Mouse (Mus musculus): ENCODE data around the gene Hook2. TPM values are rescaled to one million over a fixed set of nuclear protein-coding genes. Genes with fewer than 3 reads are reported as not detected.

The Hook2 gene
- polyA plus RNA-seq (2015; fragmentation: Nextera tagmentation; extraction: Ambion mirVana), result 26.9 and 28.8 TPM in 2 replicates

GRCm38 (mm10) chr8:84990349-84990748 is at the start of gene Hook2:
TSS of gene Hook2 (plus strand) at chr8:84990603.
- Histone ChIP-seq H3K4me2 (peak within 1 kb of the TSS; percentile 91), H3K4me1 (peaks cover 26% of the 10 kb centered on the region)
- WGBS, result 0% methylated on average over 28 of the region's 28 CpGs

GRCm38 (mm10) chr8:84943699-84944098 is 46.7 kb upstream of the Hook2 start:
- ATAC-seq (ENCODE audit: insufficient number of reproducible peaks, low FRiP score, low TSS enrichment, low read depth), result no peak
- no peaks in the 10 kb centered on the region for H3K9me3 ChIP-seq
- no peak overlapping the region for H3K4me3 ChIP-seq
- no peaks in the 10 kb centered on the region for H3K36me3 ChIP-seq
- H3K4me2 ChIP-seq, result no peak overlapping the region
- H3K9ac ChIP-seq, result no peak overlapping the region
- H3K27ac ChIP-seq, result no peak overlapping the region
- H3K4me1 ChIP-seq, result peaks cover 16% of the 10 kb centered on the region
- WGBS, result 22% methylated on average over 4 of the region's 4 CpGs
- H3K27me3 ChIP-seq, result peaks cover 80% of the 10 kb centered on the region

More at GRCm38 (mm10) chr8:84990349-84990748, at the start of gene Hook2:
- peak within 1 kb of the TSS; percentile 61 for H3K4me3 ChIP-seq
- ATAC-seq (ENCODE audit: insufficient number of reproducible peaks, low FRiP score, low TSS enrichment, low read depth), result peak; percentile 87
- peaks cover 4% of the 10 kb centered on the region; the same call in 1 of the 2 replicates for H3K36me3 ChIP-seq
- peaks cover 15% of the 10 kb centered on the region for H3K27me3 ChIP-seq
- H3K9ac ChIP-seq, result peak within 1 kb of the TSS; percentile 58
- no peaks in the 10 kb centered on the region for H3K9me3 ChIP-seq
- peak within 1 kb of the TSS; percentile 84 for H3K27ac ChIP-seq

GRCm38 (mm10) chr8:84944478-84945160 is 45.8 kb upstream of the Hook2 start:
- Histone ChIP-seq H3K9me3 (no peaks in the 10 kb centered on the region), H3K4me2 (no peak overlapping the region), H3K27me3 (peaks cover 75% of the 10 kb centered on the region), H3K27ac (no peak overlapping the region), H3K4me3 (no peak overlapping the region), H3K36me3 (no peaks in the 10 kb centered on the region), H3K4me1 (peaks cover 16% of the 10 kb centered on the region), H3K9ac (no peak overlapping the region)
- ATAC-seq (ENCODE audit: insufficient number of reproducible peaks, low FRiP score, low TSS enrichment, low read depth), result no peak
- 3% methylated on average over 26 of the region's 26 CpGs for WGBS

GRCm38 (mm10) chr8:84945235-84945632 is 45.2 kb upstream of the Hook2 start:
- H3K9ac ChIP-seq, result no peak overlapping the region
- no peak for ATAC-seq (ENCODE audit: insufficient number of reproducible peaks, low FRiP score, low TSS enrichment, low read depth)
- H3K4me1 ChIP-seq, result peaks cover 16% of the 10 kb centered on the region
- no peak overlapping the region for H3K27ac ChIP-seq
- peak overlapping the region; percentile 43; the same call in 1 of the 2 replicates for H3K4me3 ChIP-seq
- no peaks in the 10 kb centered on the region for H3K36me3 ChIP-seq
- H3K9me3 ChIP-seq, result no peaks in the 10 kb centered on the region
- H3K27me3 ChIP-seq, result peaks cover 79% of the 10 kb centered on the region
- peak overlapping the region; percentile 84; the same call in 1 of the 2 replicates for H3K4me2 ChIP-seq
- WGBS, result 5% methylated on average over 11 of the region's 11 CpGs

- Histone ChIP-seq H3K4me3 (peak overlapping the region; percentile 43), H3K9me3 (no peaks in the 10 kb centered on the region), H3K27ac (no peak overlapping the region), H3K4me2 (peak overlapping the region; percentile 84), H3K9ac (no peak overlapping the region), H3K36me3 (no peaks in the 10 kb centered on the region), H3K27me3 (peaks cover 81% of the 10 kb centered on the region), H3K4me1 (peaks cover 16% of the 10 kb centered on the region)
- under 1% methylated on average over 44 of the region's 67 CpGs for WGBS
- no peak for ATAC-seq (ENCODE audit: insufficient number of reproducible peaks, low FRiP score, low TSS enrichment, low read depth)
Observed at GRCm38 (mm10) chr8:84945633-84946527, 44.5 kb upstream of the Hook2 start.

- 13% methylated on average over 17 of the region's 17 CpGs for WGBS
- Histone ChIP-seq H3K9me3 (no peaks in the 10 kb centered on the region), H3K27me3 (peaks cover 81% of the 10 kb centered on the region), H3K36me3 (no peaks in the 10 kb centered on the region), H3K4me2 (peak within 1 kb of the TSS; percentile 84), H3K27ac (no peak within 1 kb of the TSS), H3K9ac (no peak within 1 kb of the TSS), H3K4me3 (peak within 1 kb of the TSS; percentile 43), H3K4me1 (peaks cover 16% of the 10 kb centered on the region)
- ATAC-seq (ENCODE audit: insufficient number of reproducible peaks, low FRiP score, low TSS enrichment, low read depth), result no peak
Observed at GRCm38 (mm10) chr8:84946528-84947240, 43.7 kb upstream of the Hook2 start, which contains the start of gene Rtbdn. TSS of gene Rtbdn (plus strand) at chr8:84946991.

GRCm38 (mm10) chr8:84947241-84947545 is 43.2 kb upstream of the Hook2 start:
- Histone ChIP-seq H3K4me3 (no peak overlapping the region), H3K9ac (no peak overlapping the region), H3K9me3 (no peaks in the 10 kb centered on the region), H3K36me3 (no peaks in the 10 kb centered on the region), H3K27me3 (peaks cover 83% of the 10 kb centered on the region), H3K4me1 (peaks cover 16% of the 10 kb centered on the region), H3K27ac (no peak overlapping the region), H3K4me2 (no peak overlapping the region)
- 10% methylated on average over 9 of the region's 9 CpGs for WGBS
- no peak for ATAC-seq (ENCODE audit: insufficient number of reproducible peaks, low FRiP score, low TSS enrichment, low read depth)

- WGBS, result 21% methylated on average over 12 of the region's 12 CpGs
- peaks cover 74% of the 10 kb centered on the region for H3K27me3 ChIP-seq
Observed at GRCm38 (mm10) chr8:84949753-84950152, 40.6 kb upstream of the Hook2 start.

GRCm38 (mm10) chr8:84952612-84953255 is 37.7 kb upstream of the Hook2 start:
- peaks cover 47% of the 10 kb centered on the region for H3K27me3 ChIP-seq
- no peak overlapping the region for H3K9ac ChIP-seq
- H3K4me3 ChIP-seq, result no peak overlapping the region
- H3K27ac ChIP-seq, result no peak overlapping the region
- H3K9me3 ChIP-seq, result no peaks in the 10 kb centered on the region
- WGBS, result 4% methylated on average over 18 of the region's 18 CpGs
- ATAC-seq (ENCODE audit: insufficient number of reproducible peaks, low FRiP score, low TSS enrichment, low read depth), result no peak
- H3K4me1 ChIP-seq, result peaks cover 5% of the 10 kb centered on the region
- 0 out of 2 replicates have a peak overlapping the region, but pooled peaks have one; percentile 14 for H3K4me2 ChIP-seq
- peaks cover 10% of the 10 kb centered on the region for H3K36me3 ChIP-seq

More at GRCm38 (mm10) chr8:84949753-84950152, 40.6 kb upstream of the Hook2 start:
- ATAC-seq (ENCODE audit: insufficient number of reproducible peaks, low FRiP score, low TSS enrichment, low read depth), result no peak
- H3K9ac ChIP-seq, result no peak overlapping the region
- H3K4me2 ChIP-seq, result no peak overlapping the region
- H3K9me3 ChIP-seq, result no peaks in the 10 kb centered on the region
- no peak overlapping the region for H3K27ac ChIP-seq
- no peak overlapping the region for H3K4me3 ChIP-seq
- H3K36me3 ChIP-seq, result no peaks in the 10 kb centered on the region
- H3K4me1 ChIP-seq, result peaks cover 17% of the 10 kb centered on the region

GRCm38 (mm10) chr8:84956768-84957167 is 33.6 kb upstream of the Hook2 start:
- Histone ChIP-seq H3K4me1 (peaks cover 5% of the 10 kb centered on the region), H3K9me3 (no peaks in the 10 kb centered on the region), H3K36me3 (peaks cover 31% of the 10 kb centered on the region), H3K27me3 (peaks cover 16% of the 10 kb centered on the region), H3K27ac (no peak overlapping the region), H3K4me2 (no peak overlapping the region), H3K9ac (no peak overlapping the region), H3K4me3 (no peak overlapping the region)
- 49% methylated on average over 2 of the region's 2 CpGs for WGBS
- ATAC-seq (ENCODE audit: insufficient number of reproducible peaks, low FRiP score, low TSS enrichment, low read depth), result no peak

GRCm38 (mm10) chr8:84959811-84960210 is 30.6 kb upstream of the Hook2 start:
- H3K27me3 ChIP-seq, result no peaks in the 10 kb centered on the region
- H3K4me1 ChIP-seq, result peaks cover 1% of the 10 kb centered on the region
- H3K4me3 ChIP-seq, result no peak overlapping the region
- no peak overlapping the region for H3K9ac ChIP-seq
- 91% methylated on average over 7 of the region's 7 CpGs for WGBS
- ATAC-seq (ENCODE audit: insufficient number of reproducible peaks, low FRiP score, low TSS enrichment, low read depth), result no peak
- no peaks in the 10 kb centered on the region for H3K9me3 ChIP-seq
- no peak overlapping the region for H3K4me2 ChIP-seq
- H3K36me3 ChIP-seq, result peaks cover 34% of the 10 kb centered on the region
- H3K27ac ChIP-seq, result no peak overlapping the region
